Mouse (Mus musculus) C2C12 (cell line): Measurements from ENCODE around the gene Olfr1221. TPM values are rescaled to one million over a fixed set of nuclear protein-coding genes. Genes with fewer than 3 reads are reported as not detected.
"Not testable (repeated sequence)": the region's sequence is repeated elsewhere in the genome, so short reads cannot be mapped to it uniquely, and the experiment has no call there.

Source experiments
- H3K27me3 ChIP-seq: one replicate; pipeline ENCODE4 v1.6.1; 2011; ENCODE audit not compliant: control insufficient read depth, insufficient read depth, insufficient read length
- H3K36me3 ChIP-seq: one replicate; pipeline ENCODE4 v1.6.1; 2011; ENCODE audit not compliant: control insufficient read depth, insufficient read depth
- H3K4me3 ChIP-seq: one replicate; pipeline ENCODE4 v1.5.1; 2011; ENCODE audit warnings: mild to moderate bottlenecking, control low read depth; ENCODE audit not compliant: poor library complexity, insufficient read depth, severe bottlenecking
- H3K79me2 ChIP-seq: one replicate; pipeline ENCODE4 v1.6.1; 2011; ENCODE audit not compliant: control insufficient read depth, insufficient read depth
- H3K79me3 ChIP-seq: one replicate; pipeline ENCODE4 v1.6.1; 2011; ENCODE audit warnings: low read depth, control low read depth
- H3ac ChIP-seq: one replicate; pipeline ENCODE3; 2011; ENCODE audit warnings: low read depth; ENCODE audit not compliant: control insufficient read depth, insufficient read length
- CEBPB ChIP-seq: IDR thresholded peaks from one replicate; pipeline ENCODE4 v1.6.1; 2011; ENCODE audit warnings: low read depth, mild to moderate bottlenecking, control low read depth, moderate library complexity
- CTCF ChIP-seq: IDR thresholded peaks from one replicate; pipeline ENCODE4 v1.5.1; 2011; ENCODE audit not compliant: control insufficient read depth, insufficient read depth, insufficient read length
- FOSL1 ChIP-seq: IDR thresholded peaks from one replicate; pipeline ENCODE4 v1.8.0; 2011; ENCODE audit warnings: mild to moderate bottlenecking, low read length; ENCODE audit not compliant: poor library complexity, insufficient read depth, severe bottlenecking
- MAX ChIP-seq: IDR thresholded peaks from one replicate; pipeline ENCODE4 v1.6.1; 2011; ENCODE audit warnings: mild to moderate bottlenecking, control low read depth
- MYOD1 ChIP-seq: IDR thresholded peaks from one replicate; pipeline ENCODE4 v1.6.1; 2011; ENCODE audit warnings: low read depth; ENCODE audit not compliant: control insufficient read depth, insufficient read length
- MYOG ChIP-seq: IDR thresholded peaks from one replicate; pipeline ENCODE4 v1.6.1; 2011; ENCODE audit not compliant: control insufficient read depth, insufficient read length; ENCODE audit errors: extremely low read depth
- USF1 ChIP-seq: IDR thresholded peaks from one replicate; pipeline ENCODE4 v1.6.1; 2011; ENCODE audit warnings: low read depth, mild to moderate bottlenecking, control low read depth, moderate library complexity
- long read RNA-seq, 2 experiments: library from polyadenylated mRNA; unstranded; transcript quantifications; one replicate each; pipeline ENCODE4 v2.0.0; 2019 to 2020
- polyA plus RNA-seq: library from polyadenylated mRNA; unstranded; fragments of >200 nt; fragmentation: generic; extraction: Trizol; gene quantifications from one replicate; pipeline ENCODE4 v1.2.1, GENCODE M21; 2012; ENCODE audit warnings: missing spikeins

Gene Olfr1221
- polyA plus RNA-seq, result not detected
- long read RNA-seq, experiment 1, result 0 reads
- long read RNA-seq, experiment 2, result 0 reads

- TF ChIP-seq CTCF (no peak), USF1 (no peak), CEBPB (no peak), FOSL1 (no peak), MYOD1 (no peak), MYOG (no peak), MAX (no peak)
- Histone ChIP-seq H3K4me3 (no peak within 1 kb of the TSS), H3K79me3 (no peaks in the 10 kb centered on the region), H3ac (no peak within 1 kb of the TSS), H3K36me3 (no peaks in the 10 kb centered on the region), H3K27me3 (no peaks in the 10 kb centered on the region), H3K79me2 (no peaks in the 10 kb centered on the region)
Measured at GRCm38 (mm10) chr2:89117183-89117582, at the start of gene Olfr1221. Gene Olfr1221 (minus strand): TSS chr2:89117283.

GRCm38 (mm10) chr2:89164711-89165110 lies 47.6 kb upstream of the Olfr1221 start:
- H3K79me2 ChIP-seq, H3K36me3 ChIP-seq, H3K27me3 ChIP-seq, H3K79me3 ChIP-seq, H3ac ChIP-seq, H3K4me3 ChIP-seq: not testable (repeated sequence)

GRCm38 (mm10) chr2:89163991-89164390 lies 46.9 kb upstream of the Olfr1221 start, which contains the start of gene Olfr1224-ps1:
Gene Olfr1224-ps1 (minus strand): TSS chr2:89164091.
- not testable (repeated sequence) for H3K4me3 ChIP-seq, H3K79me3 ChIP-seq, H3K36me3 ChIP-seq, H3K27me3 ChIP-seq, H3ac ChIP-seq, H3K79me2 ChIP-seq

GRCm38 (mm10) chr2:89151460-89151859 lies 34.4 kb upstream of the Olfr1221 start, which contains the start of gene Olfr1223:
Gene Olfr1223 (minus strand): TSS chr2:89151560.
- no peak within 1 kb of the TSS for H3ac ChIP-seq
- H3K36me3 ChIP-seq, result no peaks in the 10 kb centered on the region
- H3K27me3 ChIP-seq, result no peaks in the 10 kb centered on the region
- H3K79me2 ChIP-seq, result no peaks in the 10 kb centered on the region
- no peaks in the 10 kb centered on the region for H3K79me3 ChIP-seq
- no peak within 1 kb of the TSS for H3K4me3 ChIP-seq
- no peak for TF ChIP-seq USF1
- TF ChIP-seq FOSL1, result no peak
- TF ChIP-seq MYOD1, result no peak
- no peak for TF ChIP-seq MYOG
- no peak for TF ChIP-seq MAX
- TF ChIP-seq CEBPB, result no peak
- TF ChIP-seq CTCF, result no peak

GRCm38 (mm10) chr2:89132954-89133353 lies 15.9 kb upstream of the Olfr1221 start, which contains the start of gene Olfr1222:
Gene Olfr1222 (minus strand): TSS chr2:89133054.
- Histone ChIP-seq H3K27me3 (no peaks in the 10 kb centered on the region), H3K4me3 (no peak within 1 kb of the TSS), H3K79me3 (no peaks in the 10 kb centered on the region), H3K36me3 (no peaks in the 10 kb centered on the region), H3K79me2 (no peaks in the 10 kb centered on the region), H3ac (no peak within 1 kb of the TSS)
- TF ChIP-seq MYOD1 (no peak), MAX (no peak), USF1 (no peak), CTCF (no peak)

GRCm38 (mm10) chr2:89106735-89107134 lies 10.3 kb downstream of the Olfr1221 start, which contains the start of gene Olfr1220:
Gene Olfr1220 (minus strand): TSS chr2:89106835.
- Histone ChIP-seq H3K79me3 (no peaks in the 10 kb centered on the region), H3K36me3 (no peaks in the 10 kb centered on the region), H3ac (no peak within 1 kb of the TSS), H3K79me2 (no peaks in the 10 kb centered on the region), H3K27me3 (no peaks in the 10 kb centered on the region), H3K4me3 (no peak within 1 kb of the TSS)
- no peak for TF ChIP-seq CTCF
- TF ChIP-seq MAX, result no peak
- TF ChIP-seq MYOD1, result no peak
- TF ChIP-seq USF1, result no peak
- no peak for TF ChIP-seq MYOG
- TF ChIP-seq CEBPB, result no peak
- TF ChIP-seq FOSL1, result no peak

- no peaks in the 10 kb centered on the region for H3K27me3 ChIP-seq
- TF ChIP-seq MYOD1 (no peak), MAX (no peak), MYOG (no peak)
- no peak overlapping the region for H3ac ChIP-seq
- no peaks in the 10 kb centered on the region for H3K79me3 ChIP-seq
- no peaks in the 10 kb centered on the region for H3K79me2 ChIP-seq
- no peak overlapping the region for H3K4me3 ChIP-seq
- H3K36me3 ChIP-seq, result no peaks in the 10 kb centered on the region
Measured at GRCm38 (mm10) chr2:89105651-89106050, 11.4 kb downstream of the Olfr1221 start.
